Mouse (Mus musculus) spleen, adult 18-20 months (tissue): ENCODE measurements around the gene Gtpbp6.
"Not testable (repeated sequence)": the region's sequence is repeated elsewhere in the genome, so short reads cannot be mapped to it uniquely, and the experiment has no call there.

Experiments used
- DNase-seq, 2 experiments: peaks; one replicate each; pipeline ENCODE4 v3.0.0; 2022; ENCODE audit warnings: mixed read lengths in 2 of 2

Gene Gtpbp6

GRCm38 (mm10) chr5:110099656-110100580 is 8.1 kb downstream of the Gtpbp6 start, which contains the start of gene Plcxd1:
TSS of gene Plcxd1 (plus strand) at chr5:110099969.
- no peak for DNase-seq

- no peak for DNase-seq
These were observed 9.0 kb downstream of the Gtpbp6 start for GRCm38 (mm10) chr5:110098991-110099477.

GRCm38 (mm10) chr5:110094847-110095213 is 13.2 kb downstream of the Gtpbp6 start:
- DNase-seq = no peak

- DNase-seq = peak; percentile 77 to 79
These were observed 13.8 kb downstream of the Gtpbp6 start, which contains the start of gene Gm35315 for GRCm38 (mm10) chr5:110094030-110094846. TSS of gene Gm35315 (minus strand) at chr5:110094420.

- DNase-seq = no peak
These were observed 16.5 kb downstream of the Gtpbp6 start for GRCm38 (mm10) chr5:110091546-110091945.

GRCm38 (mm10) chr5:110086161-110086866 is 21.7 kb downstream of the Gtpbp6 start:
- no peak for DNase-seq

GRCm38 (mm10) chr5:110082961-110083360 is 25.0 kb downstream of the Gtpbp6 start:
- no peak for DNase-seq

GRCm38 (mm10) chr5:110072413-110072812 is 35.6 kb downstream of the Gtpbp6 start, which contains the start of gene Gm17655:
TSS of gene Gm17655 (minus strand) at chr5:110072513.
- DNase-seq = not testable (repeated sequence)

GRCm38 (mm10) chr5:110057637-110058408 is 50.2 kb downstream of the Gtpbp6 start:
- DNase-seq = peak; percentile 65 to 78
